Mouse (Mus musculus): ENCODE measurements around the gene Atp4b.

DNA sequence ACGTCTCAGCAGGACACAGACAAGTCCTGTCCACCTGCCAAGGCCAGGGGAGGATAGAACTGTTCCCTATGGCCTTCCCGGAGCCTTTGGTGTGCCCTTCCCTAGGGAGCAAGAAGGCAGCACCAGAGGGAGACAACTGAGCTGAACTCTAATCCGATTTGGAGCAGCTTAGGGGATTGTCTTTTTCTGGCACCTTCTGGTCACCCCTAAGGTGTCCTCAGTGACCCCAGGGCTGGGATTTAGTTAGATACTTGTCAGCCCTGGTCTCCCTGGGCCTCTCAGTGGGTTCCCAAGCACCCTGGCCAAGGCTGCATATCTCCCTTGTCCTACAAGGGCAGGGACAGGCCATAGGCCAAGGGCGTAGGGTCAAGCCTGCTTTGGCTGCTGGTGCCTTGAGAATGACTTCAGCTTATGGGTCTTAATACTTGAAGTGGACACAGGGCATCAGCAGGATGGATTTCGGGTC, 8.1 kb upstream of the Atp4b start, which contains the start of gene Grk1:
- no peak for TF ChIP-seq CTCF (IDR thresholded peaks at IDR 0.05; ENCODE audit: low read depth, low read length)
- TF ChIP-seq GATA1 (IDR thresholded peaks at IDR 0.05; ENCODE audit: borderline replicate concordance, low read length), result no peak
- TF ChIP-seq TAL1 (conservative IDR thresholded peaks at IDR 0.05; ENCODE audit: low read depth, low read length), result no peak

Data from G1E (cell line).